Mouse (Mus musculus) monocyte, adult 2 months (primary cell): ENCODE results near the gene Grid2.

Experiments
- DNase-seq, 2 experiments: peaks; one replicate each; pipeline ENCODE4 v3.0.0; 2022; ENCODE audit warnings: low spot score in 2 of 2, low read depth in 1 of 2

Gene Grid2

DNA sequence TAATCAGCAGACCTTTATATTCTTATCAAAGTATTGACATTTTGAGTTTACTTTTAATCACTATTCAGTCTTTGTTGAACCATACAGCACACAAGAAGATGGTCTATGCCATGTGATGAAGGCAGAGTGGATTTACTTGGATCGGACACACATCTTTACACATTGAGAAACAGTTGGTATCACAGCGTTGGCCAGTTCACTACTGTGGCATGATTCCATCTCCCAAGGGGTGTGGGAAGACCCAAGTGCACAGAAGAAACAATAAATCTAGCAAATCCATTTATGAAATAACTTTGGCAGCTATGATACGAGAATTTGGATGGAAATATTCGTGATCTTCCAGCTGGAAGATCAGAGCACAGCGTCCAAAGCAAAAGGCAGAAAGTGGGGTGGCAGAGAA lies 792.3 kb downstream of the Grid2 start:
- DNase-seq: no peak

DNA sequence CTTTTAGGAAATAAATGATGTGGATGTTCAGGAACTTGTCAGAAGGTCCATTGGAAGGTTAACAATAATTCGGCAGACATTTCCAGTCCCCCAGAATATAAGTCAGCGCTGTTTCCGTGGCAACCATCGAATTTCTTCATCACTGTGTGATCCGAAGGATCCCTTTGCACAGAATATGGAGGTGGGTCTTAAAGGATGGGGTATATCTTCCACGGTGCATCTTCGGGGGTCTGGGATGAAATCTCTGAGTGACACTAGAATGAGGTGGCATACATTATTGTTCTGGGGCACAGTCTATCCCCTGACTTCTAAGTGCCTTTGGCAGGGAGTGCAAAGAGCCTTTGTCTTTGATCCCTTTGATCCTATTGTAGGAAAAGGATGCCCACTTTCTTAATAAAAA lies 808.2 kb downstream of the Grid2 start:
- DNase-seq: no peak

DNA sequence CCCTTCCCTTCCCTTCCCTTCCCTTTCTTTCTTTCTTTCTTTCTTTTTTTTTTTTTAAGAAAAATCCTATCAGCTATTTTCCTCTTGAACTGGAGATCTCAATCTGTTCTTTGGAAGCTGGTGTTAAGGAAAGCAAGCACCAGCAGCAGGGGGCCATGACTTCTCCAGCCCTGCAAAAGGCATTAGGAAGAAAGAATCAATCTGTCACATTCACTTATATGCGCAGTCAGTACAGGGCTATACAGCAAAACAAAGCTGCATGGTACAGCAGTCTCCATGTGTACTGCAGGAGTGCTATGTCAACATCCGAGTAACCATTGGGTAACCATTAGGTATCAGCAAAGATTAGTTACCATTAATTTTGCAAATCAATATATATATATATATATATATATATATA lies 809.0 kb downstream of the Grid2 start:
- no peak for DNase-seq

DNA sequence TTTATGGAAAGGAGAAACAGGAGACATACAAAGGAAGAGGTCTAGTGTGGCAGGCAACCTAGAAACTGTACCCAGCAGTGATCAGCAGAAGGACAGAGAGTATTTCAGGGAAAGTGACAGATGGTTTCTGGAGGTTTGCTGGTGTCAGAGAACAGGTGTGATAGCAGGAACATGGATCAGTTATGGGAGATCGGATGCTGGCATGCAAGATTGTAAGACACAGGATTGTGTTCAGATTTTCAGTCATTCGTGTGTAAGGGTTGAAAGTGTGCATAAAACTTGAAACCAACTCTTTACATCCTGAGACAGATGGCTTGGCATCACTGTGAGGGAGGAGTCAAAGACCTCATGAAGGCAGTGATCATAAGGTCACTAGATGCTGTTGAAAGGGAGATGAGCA lies 817.7 kb downstream of the Grid2 start:
- no peak for DNase-seq

DNA sequence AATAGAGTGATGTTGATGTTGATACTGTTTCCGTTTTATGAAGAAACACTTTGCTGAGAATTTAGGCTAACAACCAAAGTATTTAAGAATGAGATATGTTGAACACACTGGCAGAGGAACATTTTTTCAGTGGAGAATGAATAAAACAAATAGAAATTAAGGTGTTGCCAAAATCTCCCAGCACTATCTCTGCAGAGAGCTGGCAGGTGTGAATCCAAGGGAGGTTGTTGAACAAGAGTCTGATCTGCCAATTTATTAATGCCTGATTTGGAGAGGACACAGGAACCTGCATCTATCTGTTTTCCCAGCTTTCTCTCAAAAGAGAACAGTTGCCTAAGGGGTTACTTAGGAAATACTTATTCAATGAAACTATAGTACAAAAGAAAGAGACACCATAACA lies 822.2 kb downstream of the Grid2 start:
- no peak for DNase-seq

DNA sequence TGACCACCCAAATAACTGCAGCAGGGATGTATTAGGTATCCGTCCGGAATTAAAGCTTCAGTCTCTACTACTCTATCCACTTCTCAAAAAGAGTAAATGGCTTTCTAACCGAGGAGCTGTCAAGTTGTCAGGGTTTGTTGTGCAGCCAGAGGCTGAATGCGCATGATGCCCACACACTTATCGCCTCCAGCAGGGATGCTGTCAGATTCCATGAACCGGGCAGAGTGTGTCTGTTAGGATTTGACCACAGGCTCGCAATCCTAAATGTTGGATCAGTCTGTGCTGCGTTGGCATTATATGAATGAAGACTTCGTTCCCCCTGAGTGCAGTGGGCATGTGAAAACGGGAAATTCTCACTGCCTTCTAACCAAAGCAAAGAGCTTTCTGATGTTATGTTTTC lies 843.0 kb downstream of the Grid2 start:
- no peak for DNase-seq

DNA sequence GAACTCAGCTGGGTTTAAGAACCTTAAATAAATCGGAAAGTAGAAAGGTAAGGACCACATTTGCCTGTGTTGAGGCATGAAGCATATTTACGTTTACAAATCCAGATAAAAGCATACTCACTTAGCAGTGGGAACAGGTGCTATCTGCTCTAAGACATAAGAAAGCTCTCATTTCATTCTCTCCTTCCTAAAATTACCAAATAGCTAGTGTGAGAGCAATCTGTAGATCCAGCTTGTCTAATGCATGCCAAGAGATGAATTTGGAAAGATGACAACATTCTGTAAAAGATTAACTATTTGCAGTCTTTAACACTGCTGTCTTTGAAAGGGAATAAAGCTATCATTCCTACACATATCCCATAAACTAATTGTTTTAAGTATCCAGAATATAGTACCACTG lies 858.9 kb downstream of the Grid2 start:
- no peak for DNase-seq

DNA sequence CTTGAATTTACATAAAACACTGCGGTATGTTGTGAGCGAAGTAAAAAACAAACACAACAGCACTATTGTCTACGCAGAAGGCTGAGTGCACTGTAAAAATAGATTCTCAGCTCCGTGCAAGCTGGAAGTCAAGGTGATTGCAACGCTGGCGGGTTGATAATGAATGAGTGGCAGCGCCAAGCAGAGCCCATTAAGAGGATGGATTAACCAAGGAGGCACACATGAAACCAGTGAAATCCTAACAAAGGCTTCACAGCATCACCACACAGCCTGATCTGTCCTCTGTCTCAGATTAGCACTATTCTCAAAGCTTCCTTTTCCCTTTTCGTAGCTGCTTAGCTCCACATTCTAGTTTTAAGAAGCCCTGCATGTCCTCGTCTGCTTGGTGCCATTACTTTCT lies 880.6 kb downstream of the Grid2 start:
- no peak for DNase-seq

DNA sequence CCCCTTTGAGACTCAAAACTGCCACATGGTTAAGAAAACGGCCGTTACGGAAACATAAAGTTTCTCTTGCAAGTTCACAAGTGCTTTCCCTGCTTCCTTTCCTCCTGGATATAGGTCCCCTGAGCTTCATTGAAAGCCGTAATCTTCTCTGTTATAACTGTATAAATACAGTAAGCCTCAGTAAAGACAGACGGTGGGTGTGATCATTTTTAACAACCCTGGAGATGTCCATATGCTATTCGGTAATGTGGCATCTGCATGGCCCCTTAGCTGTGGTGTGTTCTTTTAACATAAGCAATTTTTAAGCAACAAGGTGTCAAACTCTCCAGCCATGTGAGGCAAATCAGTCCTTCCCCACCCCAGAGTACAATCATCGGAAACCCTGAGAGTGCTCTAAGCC lies 892.9 kb downstream of the Grid2 start:
- DNase-seq: no peak

DNA sequence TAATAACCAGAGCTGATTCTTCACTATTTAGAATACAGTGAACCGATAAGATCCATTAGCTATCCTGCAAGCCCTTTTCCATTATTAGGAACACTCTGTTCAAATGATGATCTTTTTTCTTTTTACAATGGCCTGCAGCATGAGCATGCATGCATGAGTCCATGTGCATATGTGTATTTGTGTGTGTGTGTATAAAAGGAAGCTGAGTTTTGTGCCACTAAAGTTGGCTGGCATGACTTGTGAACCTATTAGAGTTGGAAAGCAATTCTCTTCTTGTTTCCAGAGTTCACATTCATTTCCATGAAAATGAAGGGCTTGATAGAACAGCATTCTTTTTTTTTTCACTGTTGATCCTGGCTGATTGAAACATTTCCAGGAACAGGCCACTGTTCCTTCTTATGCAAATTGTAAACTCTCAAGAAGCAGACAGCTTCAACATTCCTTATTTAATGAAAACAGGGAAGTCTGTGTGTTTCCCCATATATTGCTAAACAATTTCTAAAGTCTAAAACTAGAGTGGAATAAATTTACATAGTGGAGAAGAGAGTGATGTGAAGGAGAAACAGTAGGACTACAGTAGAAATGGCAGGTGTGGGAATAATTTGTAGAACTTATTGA lies 919.4 kb downstream of the Grid2 start:
- no peak for DNase-seq

DNA sequence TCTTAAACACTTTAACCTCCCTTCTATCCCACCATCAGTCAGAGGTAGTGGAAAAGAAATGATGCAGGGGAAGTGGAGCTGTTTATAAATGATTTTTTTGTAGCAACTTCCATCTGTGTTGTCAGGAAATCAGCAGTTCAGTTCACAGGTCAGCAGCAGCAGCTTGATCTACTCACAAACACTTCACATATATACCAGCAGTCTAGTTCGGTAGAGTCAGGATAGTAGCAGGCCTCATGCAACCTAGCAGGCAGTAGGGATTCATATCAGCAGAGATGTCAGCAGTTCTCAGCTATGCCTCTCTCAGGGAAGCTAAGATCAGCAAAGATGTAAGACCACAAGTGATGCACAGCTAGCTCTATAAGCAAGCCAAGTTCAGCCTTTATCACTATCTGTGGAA lies 938.0 kb downstream of the Grid2 start:
- DNase-seq: no peak

DNA sequence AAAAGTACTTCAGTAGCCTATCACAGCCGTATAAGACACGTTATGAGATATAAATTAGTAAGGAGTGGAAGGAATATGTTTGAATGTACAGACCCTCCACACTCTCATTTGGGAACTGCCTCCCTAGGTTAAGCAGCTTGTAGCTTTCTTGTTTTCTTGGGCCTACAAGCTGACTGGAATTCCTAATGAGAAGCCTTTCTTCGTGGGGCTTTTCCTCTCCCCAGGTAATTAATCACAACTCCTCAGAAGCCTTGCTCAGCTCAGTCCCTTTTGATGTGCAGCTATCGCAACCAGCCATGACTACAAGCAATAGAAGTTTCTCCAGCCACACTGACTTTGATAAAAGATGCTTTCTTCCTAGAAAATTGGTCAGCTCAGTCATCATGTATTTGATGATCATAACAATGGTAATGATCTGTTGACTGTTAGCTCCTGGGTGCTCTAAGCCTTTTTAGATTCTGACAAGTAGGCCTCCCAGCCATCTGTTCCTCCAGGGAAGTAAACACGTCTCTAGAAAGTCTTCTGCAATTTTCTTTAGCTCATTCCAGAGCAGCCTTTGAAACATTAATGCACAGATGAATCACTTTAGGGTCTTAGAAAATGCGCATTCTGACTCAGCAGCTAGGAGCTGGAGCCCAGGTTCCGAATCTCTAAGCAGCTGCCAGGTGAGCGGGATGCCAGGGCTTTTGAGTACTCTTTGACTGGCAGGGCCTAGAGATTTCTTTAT lies 946.9 kb downstream of the Grid2 start:
- no peak for DNase-seq

DNA sequence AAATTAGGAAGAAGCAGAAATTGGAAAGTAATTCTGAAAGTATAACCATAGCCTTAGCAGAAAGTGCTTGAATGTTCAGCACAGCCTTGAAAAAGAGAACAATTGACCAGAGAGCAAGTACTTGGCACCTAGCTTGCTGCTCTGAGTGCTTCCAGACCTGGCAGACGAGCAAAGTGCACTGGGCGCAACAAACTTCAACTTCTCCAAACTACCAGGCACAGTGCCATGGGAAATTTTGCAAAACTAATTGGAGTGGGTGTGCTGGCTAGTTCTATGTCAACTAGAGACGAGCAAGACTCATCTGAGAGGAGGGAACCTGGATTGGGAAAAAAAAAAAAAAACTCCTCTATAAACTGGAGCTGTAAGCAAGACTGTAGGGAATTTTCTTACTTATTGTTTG lies 980.7 kb downstream of the Grid2 start:
- DNase-seq: no peak

DNA sequence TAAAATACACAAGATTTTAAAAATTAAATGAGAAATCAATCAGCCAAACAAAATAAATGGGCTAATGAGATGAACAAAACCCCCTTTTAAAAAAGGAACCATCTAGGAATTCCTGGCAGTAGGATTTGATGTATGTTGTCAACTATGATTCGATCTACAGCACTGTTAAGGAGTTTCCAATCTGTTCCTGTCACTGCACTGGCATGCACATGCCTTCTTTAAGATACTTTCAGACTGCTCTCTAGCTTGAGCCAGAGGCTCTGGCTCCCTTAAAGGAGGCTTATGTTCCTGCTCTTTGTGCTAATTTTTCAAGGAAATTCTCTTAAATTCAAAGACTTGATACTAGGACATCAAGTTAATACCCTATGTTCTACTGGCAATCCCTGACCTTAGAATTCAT lies 984.9 kb downstream of the Grid2 start:
- DNase-seq: no peak

DNA sequence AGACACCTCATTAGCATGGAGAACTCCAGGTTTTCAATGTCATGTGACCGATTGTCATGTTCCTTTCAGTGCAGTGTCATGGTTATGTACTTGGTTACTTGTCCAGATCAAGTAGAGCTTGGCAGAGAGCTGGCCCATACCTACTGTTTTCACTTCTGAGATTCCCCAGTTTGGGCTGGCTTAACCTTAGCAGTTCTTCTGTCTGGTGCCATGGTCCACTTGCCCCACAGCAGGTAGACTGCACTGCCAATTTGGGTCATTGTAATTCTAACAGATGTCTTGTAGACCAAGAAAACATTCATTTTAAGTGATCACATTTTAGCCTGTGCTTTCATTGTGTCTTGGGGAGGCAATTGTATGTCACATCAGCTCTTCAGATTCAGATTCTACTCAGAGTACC lies 990.3 kb downstream of the Grid2 start:
- DNase-seq: no peak

DNA sequence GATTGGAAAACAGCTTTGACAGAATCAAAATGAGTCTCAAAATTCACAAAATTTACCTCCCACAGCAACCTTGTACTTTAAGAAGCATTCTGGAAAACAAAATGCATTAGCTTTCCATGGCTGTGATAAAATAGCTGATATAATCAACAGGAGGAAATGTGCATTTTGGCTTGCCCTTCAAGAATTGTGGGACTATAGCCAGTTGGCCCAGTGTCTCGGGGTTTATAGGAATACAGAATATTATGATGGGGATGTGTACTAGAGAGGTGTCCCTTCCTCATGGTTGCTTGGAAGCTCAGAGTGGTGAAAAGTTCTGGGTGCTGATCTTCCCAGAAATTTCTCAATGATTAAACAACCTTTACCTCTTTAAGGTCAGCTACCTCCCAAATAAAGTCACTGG lies 995.4 kb downstream of the Grid2 start:
- DNase-seq: no peak

DNA sequence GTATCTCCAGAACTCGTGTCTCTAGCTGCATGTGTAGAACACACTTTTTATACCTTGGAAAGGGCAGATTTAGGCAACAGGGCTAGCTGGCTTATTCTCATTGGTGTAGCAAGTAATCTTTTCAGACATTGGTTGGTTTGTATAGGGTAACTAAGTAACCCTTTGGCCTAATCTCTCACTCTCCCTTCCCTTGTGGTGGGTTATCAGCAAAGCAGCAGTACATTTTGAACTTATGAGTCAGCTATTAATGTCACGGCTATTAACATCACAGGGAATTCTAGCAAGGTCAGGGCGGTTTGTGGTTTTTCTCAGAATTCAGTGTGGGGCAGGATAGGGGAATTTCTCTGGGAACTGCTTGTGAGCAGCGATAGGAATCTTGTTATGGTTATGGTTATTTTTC lies 1007.8 kb downstream of the Grid2 start:
- no peak for DNase-seq

DNA sequence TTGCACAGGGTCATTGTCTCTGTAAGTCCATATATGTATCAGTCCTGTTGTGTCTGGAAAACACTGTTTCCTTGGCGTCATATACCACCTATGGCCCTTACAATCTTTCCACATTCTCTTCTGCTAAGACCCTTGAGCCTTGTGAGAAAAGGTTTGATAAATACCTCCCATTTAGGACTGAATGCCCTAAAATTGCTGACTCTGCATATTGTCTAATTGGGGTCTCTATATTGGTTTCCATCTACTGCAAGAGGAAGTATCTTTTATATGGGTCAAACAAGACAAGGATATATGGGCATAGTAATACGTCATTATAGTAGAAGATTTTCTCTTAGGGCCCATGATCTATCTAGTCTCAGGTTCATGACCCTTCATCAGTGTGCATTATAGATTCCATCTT lies 1008.5 kb downstream of the Grid2 start:
- DNase-seq: no peak

DNA sequence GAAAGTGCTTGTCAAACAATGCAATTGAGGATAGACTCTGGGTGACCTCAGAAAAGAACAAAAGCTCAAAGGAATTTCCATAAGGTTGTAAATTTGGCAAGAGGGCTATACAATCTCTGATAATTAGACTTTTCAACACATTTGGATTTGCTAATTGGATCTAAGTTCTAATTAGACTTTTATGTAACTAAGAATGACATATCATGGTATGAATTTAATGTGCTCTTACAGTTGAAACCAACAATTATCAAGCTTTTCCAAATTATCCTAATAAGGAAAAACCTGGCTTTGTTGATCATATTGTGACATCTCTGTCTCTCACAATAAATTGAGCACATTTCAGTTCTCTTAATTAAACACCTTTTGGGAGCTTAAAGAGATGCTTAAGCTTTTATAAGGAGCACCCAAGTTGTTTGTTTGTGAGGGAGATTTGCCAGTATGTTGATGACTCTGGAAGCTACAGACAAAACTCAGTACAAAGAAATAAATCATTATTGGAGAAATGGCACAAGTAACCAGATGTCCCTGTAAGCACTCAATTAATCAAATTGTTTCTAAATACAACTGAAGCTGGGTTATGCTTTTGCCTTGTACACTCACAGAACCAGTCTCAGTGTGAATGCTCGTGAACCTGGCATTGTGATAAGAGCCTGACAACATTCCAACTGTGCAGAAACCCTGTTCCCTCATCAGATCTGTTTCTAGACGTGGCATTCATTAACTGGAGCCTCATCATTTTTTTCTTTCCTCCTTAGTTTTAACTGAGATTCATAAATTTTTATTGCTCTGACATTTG lies 1018.8 kb downstream of the Grid2 start:
- no peak for DNase-seq

DNA sequence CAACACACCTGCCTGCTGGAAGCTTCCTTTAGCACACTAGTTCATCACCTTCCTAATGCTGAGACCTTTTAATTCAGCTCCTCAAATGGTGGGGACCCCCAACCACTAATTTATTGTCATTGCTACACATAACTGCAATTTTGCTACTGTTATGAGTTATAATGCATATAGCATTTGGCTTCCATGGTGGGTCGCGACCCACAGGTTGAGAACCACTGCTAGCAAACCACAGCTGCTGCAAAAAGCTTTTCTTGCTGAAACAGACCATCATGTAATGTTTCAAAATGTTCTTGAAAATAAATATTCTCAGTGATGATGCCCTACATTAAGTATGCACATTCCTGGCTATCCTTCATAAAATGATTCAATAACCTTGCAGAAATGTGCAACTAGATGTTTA lies 1024.3 kb downstream of the Grid2 start:
- no peak for DNase-seq

DNA sequence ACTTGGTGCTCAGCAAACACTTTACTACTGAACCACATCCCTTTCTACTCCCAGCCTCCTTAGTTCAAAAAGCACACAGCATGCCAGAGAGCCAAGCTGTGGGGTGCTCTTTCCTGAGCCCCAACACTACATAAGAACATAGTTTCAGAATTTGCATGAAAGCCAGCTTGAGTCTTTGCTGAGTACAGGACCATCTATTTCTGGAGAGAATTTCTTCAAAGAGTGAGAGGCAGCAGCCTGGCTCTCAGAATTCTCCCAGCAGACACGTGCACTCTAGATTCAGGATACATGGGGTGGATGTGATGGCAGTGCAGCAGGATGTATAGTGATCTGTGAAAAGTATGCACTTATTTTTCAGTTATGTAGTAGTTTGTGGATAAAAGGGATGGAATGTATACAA lies 1038.1 kb downstream of the Grid2 start:
- no peak for DNase-seq

DNA sequence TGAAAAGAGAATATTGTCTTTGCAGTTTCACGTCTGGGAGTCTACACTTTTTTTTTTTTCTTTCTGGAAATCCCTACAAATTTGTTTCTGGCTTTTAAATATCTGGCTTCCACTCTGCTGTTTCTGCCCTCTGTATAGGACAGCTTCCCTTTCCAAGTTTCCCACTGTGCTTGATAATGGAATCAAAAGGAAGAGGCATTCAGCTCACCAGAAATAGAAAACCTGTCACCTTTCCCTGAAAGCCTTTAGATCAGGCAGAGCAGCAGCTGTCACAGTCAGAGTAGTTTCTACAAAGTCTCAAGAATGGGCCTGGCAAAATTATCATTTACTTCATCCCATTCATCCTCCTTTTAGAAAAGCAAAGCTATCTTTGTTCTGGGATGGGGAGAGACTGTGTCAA lies 1042.0 kb downstream of the Grid2 start:
- no peak for DNase-seq
